Mouse (Mus musculus): Measurements from ENCODE around the gene Wnt3a. TPM values are rescaled to one million over a fixed set of nuclear protein-coding genes. Genes with fewer than 3 reads are reported as not detected.

Gene Wnt3a
- polyA plus RNA-seq, 1 experiment from 2014 or later: 0.61 TPM

- 49% methylated on average over 6 of the region's 6 CpGs for WGBS
- no peak overlapping the region for H3K9ac ChIP-seq
Observed at GRCm38 (mm10) chr11:59243856-59244255, 46.7 kb downstream of the Wnt3a start.

GRCm38 (mm10) chr11:59241841-59242240, 48.7 kb downstream of the Wnt3a start:
- Histone ChIP-seq H3K9me3 (no peaks in the 10 kb centered on the region), H3K27me3 (replicated peaks) (no peaks in the 10 kb centered on the region), H3K27ac (no peak overlapping the region), H3K9ac (no peak overlapping the region), H3K4me1 (peaks cover 5% of the 10 kb centered on the region), H3K36me3 (replicated peaks) (no peaks in the 10 kb centered on the region), H3K4me2 (no peak overlapping the region), H3K4me3 (no peak overlapping the region)
- ATAC-seq (replicated peaks): no peak
- 54% methylated on average over 3 of the region's 3 CpGs for WGBS

More at GRCm38 (mm10) chr11:59243856-59244255, 46.7 kb downstream of the Wnt3a start:
- Histone ChIP-seq H3K27ac (no peak overlapping the region), H3K4me3 (no peak overlapping the region), H3K4me2 (no peak overlapping the region), H3K36me3 (replicated peaks) (no peaks in the 10 kb centered on the region), H3K4me1 (peaks cover 3% of the 10 kb centered on the region), H3K9me3 (no peaks in the 10 kb centered on the region), H3K27me3 (replicated peaks) (no peaks in the 10 kb centered on the region; the same call in 1 of the 2 replicates)
- ATAC-seq (replicated peaks): no peak

GRCm38 (mm10) chr11:59239796-59240195, 50.8 kb downstream of the Wnt3a start:
- H3K36me3 ChIP-seq (replicated peaks): no peaks in the 10 kb centered on the region
- H3K4me1 ChIP-seq: peaks cover 5% of the 10 kb centered on the region
- H3K4me2 ChIP-seq: no peak overlapping the region
- no peaks in the 10 kb centered on the region for H3K9me3 ChIP-seq
- H3K27ac ChIP-seq: no peak overlapping the region
- no peak overlapping the region for H3K4me3 ChIP-seq
- H3K9ac ChIP-seq: no peak overlapping the region
- no peaks in the 10 kb centered on the region for H3K27me3 ChIP-seq (replicated peaks)
- 66% methylated on average over 4 of the region's 4 CpGs for WGBS
- ATAC-seq (replicated peaks): no peak

- H3K27ac ChIP-seq: no peak overlapping the region
- no peak overlapping the region for H3K4me2 ChIP-seq
- H3K36me3 ChIP-seq (replicated peaks): no peaks in the 10 kb centered on the region
- ATAC-seq (replicated peaks): no peak
- H3K4me3 ChIP-seq: no peak overlapping the region
- no peaks in the 10 kb centered on the region for H3K27me3 ChIP-seq (replicated peaks)
- 68% methylated on average over 4 of the region's 4 CpGs for WGBS
- H3K9ac ChIP-seq: no peak overlapping the region
- H3K4me1 ChIP-seq: peaks cover 5% of the 10 kb centered on the region
- H3K9me3 ChIP-seq: no peaks in the 10 kb centered on the region
Observed at GRCm38 (mm10) chr11:59239428-59239785, 51.1 kb downstream of the Wnt3a start.

GRCm38 (mm10) chr11:59238525-59239427, 51.8 kb downstream of the Wnt3a start:
- H3K36me3 ChIP-seq (replicated peaks): no peaks in the 10 kb centered on the region
- H3K4me1 ChIP-seq: peaks cover 5% of the 10 kb centered on the region
- no peak overlapping the region for H3K9ac ChIP-seq
- peak; percentile 70; the same call in 1 of the 2 replicates for ATAC-seq (replicated peaks)
- no peak overlapping the region for H3K27ac ChIP-seq
- 3% methylated on average over 14 of the region's 15 CpGs for WGBS
- no peak overlapping the region for H3K4me3 ChIP-seq
- no peaks in the 10 kb centered on the region for H3K9me3 ChIP-seq
- H3K4me2 ChIP-seq: no peak overlapping the region
- H3K27me3 ChIP-seq (replicated peaks): no peaks in the 10 kb centered on the region

GRCm38 (mm10) chr11:59232797-59233196, 57.8 kb downstream of the Wnt3a start:
- no peaks in the 10 kb centered on the region for H3K36me3 ChIP-seq (replicated peaks)
- no peaks in the 10 kb centered on the region for H3K9me3 ChIP-seq
- ATAC-seq (replicated peaks): no peak
- no peak overlapping the region for H3K4me2 ChIP-seq
- H3K9ac ChIP-seq: no peak overlapping the region
- H3K4me1 ChIP-seq: peaks cover 5% of the 10 kb centered on the region; the same call in 1 of the 2 replicates
- H3K27me3 ChIP-seq (replicated peaks): no peaks in the 10 kb centered on the region
- WGBS: 53% methylated on average over 2 of the region's 2 CpGs
- no peak overlapping the region for H3K4me3 ChIP-seq
- no peak overlapping the region for H3K27ac ChIP-seq

- Histone ChIP-seq H3K36me3 (replicated peaks) (no peaks in the 10 kb centered on the region), H3K27me3 (replicated peaks) (no peaks in the 10 kb centered on the region), H3K4me1 (peaks cover 26% of the 10 kb centered on the region), H3K9me3 (no peaks in the 10 kb centered on the region), H3K9ac (no peak overlapping the region), H3K4me3 (no peak overlapping the region), H3K4me2 (no peak overlapping the region), H3K27ac (no peak overlapping the region)
- ATAC-seq (replicated peaks): no peak
- 15% methylated on average over 7 of the region's 7 CpGs for WGBS
Observed at GRCm38 (mm10) chr11:59230144-59230760, 60.3 kb downstream of the Wnt3a start.

GRCm38 (mm10) chr11:59228122-59228953, 62.2 kb downstream of the Wnt3a start, which contains the start of gene Arf1:
TSS of gene Arf1 (minus strand) at chr11:59228270.
- Histone ChIP-seq H3K36me3 (replicated peaks) (no peaks in the 10 kb centered on the region), H3K27ac (peak within 1 kb of the TSS; percentile 96), H3K9me3 (no peaks in the 10 kb centered on the region), H3K4me1 (peaks cover 44% of the 10 kb centered on the region), H3K4me2 (peak within 1 kb of the TSS; percentile 86), H3K4me3 (peak within 1 kb of the TSS; percentile 100), H3K9ac (peak within 1 kb of the TSS; percentile 100), H3K27me3 (replicated peaks) (no peaks in the 10 kb centered on the region)
- WGBS: 4% methylated on average over 59 of the region's 59 CpGs
- peak; percentile 95 for ATAC-seq (replicated peaks)

GRCm38 (mm10) chr11:59227604-59228121, 62.9 kb downstream of the Wnt3a start:
- Histone ChIP-seq H3K4me3 (peak overlapping the region; percentile 100), H3K27me3 (replicated peaks) (no peaks in the 10 kb centered on the region), H3K36me3 (replicated peaks) (no peaks in the 10 kb centered on the region), H3K9ac (peak overlapping the region; percentile 100), H3K4me2 (peak overlapping the region; percentile 86), H3K9me3 (no peaks in the 10 kb centered on the region), H3K27ac (peak overlapping the region; percentile 96), H3K4me1 (peaks cover 48% of the 10 kb centered on the region)
- under 1% methylated on average over 51 of the region's 51 CpGs for WGBS
- ATAC-seq (replicated peaks): peak; percentile 86

- H3K27me3 ChIP-seq (replicated peaks): no peaks in the 10 kb centered on the region
- no peaks in the 10 kb centered on the region for H3K9me3 ChIP-seq
- peak overlapping the region; percentile 100 for H3K4me3 ChIP-seq
- 8% methylated on average over 21 of the region's 21 CpGs for WGBS
- H3K4me2 ChIP-seq: peak overlapping the region; percentile 86
- ATAC-seq (replicated peaks): no peak
- H3K9ac ChIP-seq: peak overlapping the region; percentile 100
- no peaks in the 10 kb centered on the region for H3K36me3 ChIP-seq (replicated peaks)
- H3K27ac ChIP-seq: peak overlapping the region; percentile 96
- H3K4me1 ChIP-seq: peaks cover 53% of the 10 kb centered on the region
Observed at GRCm38 (mm10) chr11:59226787-59227603, 63.6 kb downstream of the Wnt3a start.

- peaks cover 53% of the 10 kb centered on the region for H3K4me1 ChIP-seq
- 62% methylated on average over 3 of the region's 3 CpGs for WGBS
- no peak for ATAC-seq (replicated peaks)
Observed at GRCm38 (mm10) chr11:59226251-59226650, 64.3 kb downstream of the Wnt3a start.

More at GRCm38 (mm10) chr11:59226251-59226650, 64.3 kb downstream of the Wnt3a start:
- Histone ChIP-seq H3K27me3 (replicated peaks) (no peaks in the 10 kb centered on the region), H3K4me3 (peak overlapping the region; percentile 100), H3K27ac (no peak overlapping the region), H3K36me3 (replicated peaks) (no peaks in the 10 kb centered on the region), H3K9me3 (no peaks in the 10 kb centered on the region), H3K4me2 (peak overlapping the region; percentile 86), H3K9ac (peak overlapping the region; percentile 100)
